Mouse (Mus musculus): ENCODE results near the gene Foxp1. TPM values are rescaled to one million over a fixed set of nuclear protein-coding genes. Genes with fewer than 3 reads are reported as not detected.

Foxp1 gene
- polyA plus RNA-seq (2012; rRNA removed), result 129 and 172 TPM in 2 replicates

GRCm38 (mm10) chr6:99522359-99523108 is at the start of gene Foxp1:
Foxp1 (minus strand) TSS chr6:99522721.
- Histone ChIP-seq H3K4me3 (ENCODE audit: control insufficient read depth, insufficient read depth, low read length) (peak within 1 kb of the TSS; percentile 80), H3K27me3 (ENCODE audit: control insufficient read depth, insufficient read depth, low read length) (no peaks in the 10 kb centered on the region), H3K4me1 (replicated peaks; ENCODE audit: control insufficient read depth, insufficient read depth, low read length) (peaks cover 3% of the 10 kb centered on the region; the same call in 1 of the 2 replicates), H3K36me3 (ENCODE audit: control insufficient read depth, insufficient read depth, low read length) (no peaks in the 10 kb centered on the region), H3K27ac (ENCODE audit: control insufficient read depth, insufficient read depth, low read length) (peak within 1 kb of the TSS; percentile 99)
- TF ChIP-seq CTCF (IDR thresholded peaks at IDR 0.05; ENCODE audit: borderline replicate concordance, control insufficient read depth, extremely low read depth, insufficient read depth, low read length, poor library complexity) (no peak), POLR2A (IDR thresholded peaks at IDR 0.05; ENCODE audit: control insufficient read depth, extremely low read depth, insufficient read depth, low read length, poor library complexity) (peak; percentile 66; the same call in 1 of the 2 replicates)
- WGBS, result 1% methylated on average over 72 of the region's 72 CpGs
- peak; percentile 72 for DNase-seq

GRCm38 (mm10) chr6:99572071-99572470 is 49.5 kb upstream of the Foxp1 start:
- no peaks in the 10 kb centered on the region for H3K36me3 ChIP-seq (ENCODE audit: control insufficient read depth, insufficient read depth, low read length)
- peaks cover 9% of the 10 kb centered on the region for H3K4me1 ChIP-seq (replicated peaks; ENCODE audit: control insufficient read depth, insufficient read depth, low read length)
- no peak for DNase-seq
- TF ChIP-seq CTCF (IDR thresholded peaks at IDR 0.05; ENCODE audit: borderline replicate concordance, control insufficient read depth, extremely low read depth, insufficient read depth, low read length, poor library complexity), result no peak
- H3K27me3 ChIP-seq (ENCODE audit: control insufficient read depth, insufficient read depth, low read length), result no peaks in the 10 kb centered on the region
- no peak overlapping the region for H3K27ac ChIP-seq (ENCODE audit: control insufficient read depth, insufficient read depth, low read length)
- 92% methylated on average over 5 of the region's 5 CpGs for WGBS
- no peak overlapping the region for H3K4me3 ChIP-seq (ENCODE audit: control insufficient read depth, insufficient read depth, low read length)

DNA sequence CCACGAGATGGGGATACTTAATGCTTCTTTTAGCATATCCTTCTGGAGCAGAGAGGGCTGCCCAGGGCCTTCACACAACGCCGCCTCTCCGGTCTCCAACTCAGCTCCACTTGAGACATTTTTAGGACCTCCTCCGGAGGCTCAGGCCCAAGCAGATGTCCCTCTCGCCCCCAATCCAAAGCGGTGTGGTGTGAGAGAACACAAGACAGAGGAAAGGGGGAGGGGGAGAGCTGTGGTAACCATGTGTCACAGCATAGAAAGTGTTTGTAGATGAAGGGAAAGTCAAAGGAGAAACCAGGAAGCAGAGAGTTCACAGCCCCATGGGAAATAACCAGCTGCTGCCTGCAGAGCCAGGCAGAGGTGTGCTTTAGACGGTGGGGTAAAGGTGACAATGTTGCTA is 44.4 kb upstream of the Foxp1 start:
- peaks cover 21% of the 10 kb centered on the region for H3K4me1 ChIP-seq (replicated peaks; ENCODE audit: control insufficient read depth, insufficient read depth, low read length)
- no peaks in the 10 kb centered on the region for H3K36me3 ChIP-seq (ENCODE audit: control insufficient read depth, insufficient read depth, low read length)
- no peak overlapping the region for H3K27ac ChIP-seq (ENCODE audit: control insufficient read depth, insufficient read depth, low read length)
- TF ChIP-seq POLR2A (IDR thresholded peaks at IDR 0.05; ENCODE audit: control insufficient read depth, extremely low read depth, insufficient read depth, low read length, poor library complexity) (no peak), CTCF (IDR thresholded peaks at IDR 0.05; ENCODE audit: borderline replicate concordance, control insufficient read depth, extremely low read depth, insufficient read depth, low read length, poor library complexity) (no peak)
- H3K27me3 ChIP-seq (ENCODE audit: control insufficient read depth, insufficient read depth, low read length), result no peaks in the 10 kb centered on the region
- H3K4me3 ChIP-seq (ENCODE audit: control insufficient read depth, insufficient read depth, low read length), result no peak overlapping the region
- DNase-seq, result peak; percentile 45
- WGBS, result 57% methylated on average over 8 of the region's 8 CpGs

DNA sequence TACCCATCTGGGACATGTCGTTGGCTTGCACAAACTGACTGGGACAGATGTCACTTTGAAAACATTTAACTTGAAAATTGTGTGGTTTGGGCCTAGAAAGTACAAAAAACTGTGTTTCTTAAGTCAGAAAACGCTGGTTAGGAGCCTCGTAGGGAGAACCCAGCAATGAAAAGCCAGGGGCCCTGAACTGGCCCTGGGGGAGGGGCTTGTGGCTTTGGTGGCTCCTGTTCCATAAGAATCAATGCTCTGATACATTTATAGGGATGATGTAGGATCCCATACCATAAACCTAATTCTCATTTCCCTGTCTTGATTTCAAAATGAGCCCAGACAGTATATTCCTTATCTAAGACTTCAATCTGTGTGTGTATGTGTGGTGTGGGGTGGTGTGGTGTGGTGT is 42.2 kb upstream of the Foxp1 start:
- DNase-seq, result peak; percentile 19
- peaks cover 21% of the 10 kb centered on the region for H3K4me1 ChIP-seq (replicated peaks; ENCODE audit: control insufficient read depth, insufficient read depth, low read length)
- no peaks in the 10 kb centered on the region for H3K36me3 ChIP-seq (ENCODE audit: control insufficient read depth, insufficient read depth, low read length)
- no peak overlapping the region for H3K4me3 ChIP-seq (ENCODE audit: control insufficient read depth, insufficient read depth, low read length)
- 16% methylated on average over 3 of the region's 3 CpGs for whole genome bisulfite sequencing
- no peaks in the 10 kb centered on the region for H3K27me3 ChIP-seq (ENCODE audit: control insufficient read depth, insufficient read depth, low read length)
- TF ChIP-seq POLR2A (IDR thresholded peaks at IDR 0.05; ENCODE audit: control insufficient read depth, extremely low read depth, insufficient read depth, low read length, poor library complexity) (no peak), CTCF (IDR thresholded peaks at IDR 0.05; ENCODE audit: borderline replicate concordance, control insufficient read depth, extremely low read depth, insufficient read depth, low read length, poor library complexity) (no peak)
- H3K27ac ChIP-seq (ENCODE audit: control insufficient read depth, insufficient read depth, low read length), result peak overlapping the region; percentile 67

- Histone ChIP-seq H3K36me3 (ENCODE audit: control insufficient read depth, insufficient read depth, low read length) (no peaks in the 10 kb centered on the region), H3K4me3 (ENCODE audit: control insufficient read depth, insufficient read depth, low read length) (no peak overlapping the region), H3K27ac (ENCODE audit: control insufficient read depth, insufficient read depth, low read length) (no peak overlapping the region), H3K27me3 (ENCODE audit: control insufficient read depth, insufficient read depth, low read length) (no peaks in the 10 kb centered on the region), H3K4me1 (replicated peaks; ENCODE audit: control insufficient read depth, insufficient read depth, low read length) (no peaks in the 10 kb centered on the region)
- 96% methylated on average over 5 of the region's 5 CpGs for WGBS
- TF ChIP-seq CTCF (IDR thresholded peaks at IDR 0.05; ENCODE audit: borderline replicate concordance, control insufficient read depth, extremely low read depth, insufficient read depth, low read length, poor library complexity), result no peak
- TF ChIP-seq POLR2A (IDR thresholded peaks at IDR 0.05; ENCODE audit: control insufficient read depth, extremely low read depth, insufficient read depth, low read length, poor library complexity), result no peak
- DNase-seq, result no peak
Observed at GRCm38 (mm10) chr6:99556950-99557349, 34.4 kb upstream of the Foxp1 start.

DNA sequence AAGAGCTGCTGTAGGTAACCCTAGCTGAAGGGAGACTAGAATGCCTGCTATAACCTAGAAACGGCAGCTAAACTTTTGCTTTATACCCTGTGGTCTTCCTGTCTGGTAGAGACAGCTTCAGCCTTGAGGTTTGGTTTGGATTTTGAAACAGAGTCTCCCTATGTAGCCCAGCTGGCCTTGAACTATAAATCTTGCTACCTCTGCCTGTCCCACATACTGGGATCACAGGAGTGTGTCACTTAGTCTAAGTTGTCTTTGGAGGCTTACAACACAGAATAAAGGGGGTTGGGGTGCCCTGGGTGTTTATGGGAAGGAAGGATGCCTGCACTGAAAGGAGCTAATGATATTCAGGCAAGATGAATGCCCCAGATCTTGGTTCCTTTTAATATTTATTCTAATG is 30.3 kb upstream of the Foxp1 start:
- H3K36me3 ChIP-seq (ENCODE audit: control insufficient read depth, insufficient read depth, low read length), result no peaks in the 10 kb centered on the region
- no peak for DNase-seq
- H3K27me3 ChIP-seq (ENCODE audit: control insufficient read depth, insufficient read depth, low read length), result no peaks in the 10 kb centered on the region
- H3K4me3 ChIP-seq (ENCODE audit: control insufficient read depth, insufficient read depth, low read length), result no peak overlapping the region
- no peaks in the 10 kb centered on the region for H3K4me1 ChIP-seq (replicated peaks; ENCODE audit: control insufficient read depth, insufficient read depth, low read length)
- no peak overlapping the region for H3K27ac ChIP-seq (ENCODE audit: control insufficient read depth, insufficient read depth, low read length)
- WGBS, result 56% methylated on average over 1 of the region's 1 CpGs
- TF ChIP-seq CTCF (IDR thresholded peaks at IDR 0.05; ENCODE audit: borderline replicate concordance, control insufficient read depth, extremely low read depth, insufficient read depth, low read length, poor library complexity) (no peak), POLR2A (IDR thresholded peaks at IDR 0.05; ENCODE audit: control insufficient read depth, extremely low read depth, insufficient read depth, low read length, poor library complexity) (no peak)
